Mouse (Mus musculus) spleen, adult 2 months (tissue): ENCODE measurements at regions not wholly inside any gene's neighbourhood (a gene's known extent, or its start where the extent isn't known, plus 50 kb on each side); places are given as distances from the start of the nearest gene placed in this dataset.

Source experiments
- CTCF ChIP-seq: fragments of 200-500 bp; IDR thresholded peaks from 2 replicates; pipeline ENCODE4 v1.5.1; 2011; ENCODE audit warnings: mild to moderate bottlenecking, inconsistent platforms; ENCODE audit not compliant: insufficient read depth, insufficient read length, insufficient replicate concordance; ENCODE audit errors: extremely low read depth
- POLR2A ChIP-seq: fragments of 200-500 bp; IDR thresholded peaks from 2 replicates; pipeline ENCODE4 v1.6.1; 2011; ENCODE audit warnings: low read depth, low read length, inconsistent platforms

DNA sequence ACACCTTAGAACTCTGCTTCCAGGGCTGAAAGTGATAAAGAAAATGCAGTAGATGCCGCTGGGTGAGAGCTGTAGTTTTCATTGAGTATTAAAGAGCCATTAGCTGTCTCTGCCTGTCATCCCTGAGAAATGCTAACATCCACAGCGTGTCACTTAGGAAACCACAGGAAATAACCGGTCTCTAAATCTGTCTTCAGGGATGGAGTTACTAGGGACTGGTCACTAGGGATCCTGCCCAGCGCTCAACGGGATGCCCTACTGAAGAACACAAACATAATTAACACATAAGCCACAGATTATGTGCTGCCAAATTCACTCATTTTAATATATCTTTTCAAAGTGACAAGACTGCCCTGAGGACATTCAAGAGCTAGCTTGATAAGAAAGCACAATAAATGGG, 329.3 kb upstream of the Cdh4 start:
- TF ChIP-seq CTCF, result no peak
- no peak for TF ChIP-seq POLR2A
